Mouse (Mus musculus) lung, embryonic 16.5 days (tissue): ENCODE data around the gene Bag5. TPM values are rescaled to one million over a fixed set of nuclear protein-coding genes. Genes with fewer than 3 reads are reported as not detected.

Experiments
- ATAC-seq: fragments of 200-750 bp; cut with Nextera tagmentation; 2 replicates; pipeline ENCODE4 v1.8.0; 2017; ENCODE audit warnings: low read depth, mild to moderate bottlenecking, moderate library complexity
- H3K27ac ChIP-seq: fragments of 300-500 bp; sonication (generic); 2 replicates; pipeline ENCODE4 v1.5.1; 2014; ENCODE audit warnings: mild to moderate bottlenecking, control low read depth, low read length
- H3K27me3 ChIP-seq: fragments of 300-500 bp; sonication (generic); 2 replicates; pipeline ENCODE4 v1.6.1; 2014; ENCODE audit warnings: low read depth, low read length, mixed read lengths; ENCODE audit not compliant: control insufficient read depth, insufficient read depth
- H3K36me3 ChIP-seq: fragments of 300-500 bp; sonication (generic); 2 replicates; pipeline ENCODE4 v1.6.1; 2014; ENCODE audit warnings: low read length; ENCODE audit not compliant: control insufficient read depth, insufficient read depth
- H3K4me1 ChIP-seq: fragments of 300-500 bp; sonication (generic); replicated peaks from 2 replicates; pipeline ENCODE4 v1.6.1; 2014; ENCODE audit warnings: low read length, mixed read lengths; ENCODE audit not compliant: control insufficient read depth, insufficient read depth
- H3K4me2 ChIP-seq: fragments of 300-500 bp; sonication (generic); 2 replicates; pipeline ENCODE4 v1.6.1; 2014; ENCODE audit warnings: low read depth, low read length, control low read depth
- H3K4me3 ChIP-seq: fragments of 300-500 bp; sonication (generic); 2 replicates; pipeline ENCODE4 v1.5.1; 2014; ENCODE audit warnings: mild to moderate bottlenecking, low read length, control low read depth
- H3K9ac ChIP-seq: fragments of 300-500 bp; sonication (generic); 2 replicates; pipeline ENCODE4 v1.6.1; 2014; ENCODE audit warnings: low read length, control low read depth
- H3K9me3 ChIP-seq: fragments of 300-500 bp; sonication (generic); 2 replicates; pipeline ENCODE4 v1.6.1; 2016; ENCODE audit warnings: low read length; ENCODE audit not compliant: control insufficient read depth
- WGBS: fragments of 180-500 bp; shearing (Covaris S2); extraction: QIAGEN DNeasy Blood & Tissue Kit; methylation state at CpG from one replicate; pipeline ENCODE4 v1.1.7; 2014; 5-methylcytosine and 5-hydroxymethylcytosine counted together
- polyA plus RNA-seq: library from polyadenylated mRNA; unstranded; fragments of >200 nt; fragmentation: Nextera tagmentation; extraction: Ambion mirVana; gene quantifications from 2 replicates; pipeline ENCODE4 v1.2.1, GENCODE M21; 2015

Bag5 gene
- polyA plus RNA-seq, 1 experiment from 2014 or later = 50.2 TPM

DNA sequence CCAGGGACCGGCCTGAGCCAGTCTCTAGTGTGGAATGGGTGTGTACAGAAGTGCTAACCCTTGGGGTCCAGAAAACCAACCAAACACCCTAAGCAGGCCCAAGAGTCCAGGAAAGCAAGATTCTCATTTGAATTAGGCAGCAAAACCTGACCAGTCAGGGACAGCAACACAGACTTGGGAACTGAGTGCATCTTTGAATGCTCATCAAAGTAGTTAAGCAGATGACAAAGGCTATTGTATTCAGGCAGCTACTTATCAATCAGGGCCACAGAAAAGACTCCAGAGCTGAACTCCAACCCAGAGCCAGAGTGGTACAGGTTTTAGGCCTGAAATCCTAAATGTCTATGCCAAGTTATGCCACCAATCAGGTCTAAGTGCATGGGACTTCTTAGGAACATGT is 52.4 kb downstream of the Bag5 start:
- Histone ChIP-seq H3K4me1 (peaks cover 26% of the 10 kb centered on the region), H3K4me2 (no peak overlapping the region), H3K36me3 (peaks cover 15% of the 10 kb centered on the region), H3K9me3 (no peaks in the 10 kb centered on the region), H3K4me3 (no peak overlapping the region), H3K27ac (no peak overlapping the region), H3K9ac (no peak overlapping the region), H3K27me3 (no peaks in the 10 kb centered on the region)
- no peak for ATAC-seq
- 86% methylated on average over 1 of the region's 1 CpGs for WGBS

Other genes starting within 250 kb of the Bag5 start
- 3.9 and 5.4 TPM in 2 replicates for gene Gm266, start 227.4 kb downstream of the Bag5 start, polyA plus RNA-seq
- gene Eif5, start 175.2 kb downstream of the Bag5 start, polyA plus RNA-seq = 390 and 418 TPM in 2 replicates
- gene Mark3, start 138.7 kb downstream of the Bag5 start, polyA plus RNA-seq = 23.5 and 24.0 TPM in 2 replicates
- 210 and 218 TPM in 2 replicates for gene Ckb, start 40.9 kb downstream of the Bag5 start, polyA plus RNA-seq
- 7.0 and 7.2 TPM in 2 replicates for gene Trmt61a, start 35.2 kb downstream of the Bag5 start, polyA plus RNA-seq
- gene Apopt1, start within 50 bp of the Bag5 start, polyA plus RNA-seq = 45.7 and 47.0 TPM in 2 replicates
- 82.4 and 86.9 TPM in 2 replicates for gene Klc1, start 45.6 kb upstream of the Bag5 start, polyA plus RNA-seq
- gene Xrcc3, start 100.6 kb upstream of the Bag5 start, polyA plus RNA-seq = 9.1 and 9.2 TPM in 2 replicates
- gene Zfyve21, start 100.9 kb upstream of the Bag5 start, polyA plus RNA-seq = 111 and 135 TPM in 2 replicates
- gene Ppp1r13b, start 194.9 kb upstream of the Bag5 start, polyA plus RNA-seq = 11.3 and 15.9 TPM in 2 replicates